Mouse (Mus musculus): Measurements from ENCODE around the gene Mrm3.

The Mrm3 gene

DNA sequence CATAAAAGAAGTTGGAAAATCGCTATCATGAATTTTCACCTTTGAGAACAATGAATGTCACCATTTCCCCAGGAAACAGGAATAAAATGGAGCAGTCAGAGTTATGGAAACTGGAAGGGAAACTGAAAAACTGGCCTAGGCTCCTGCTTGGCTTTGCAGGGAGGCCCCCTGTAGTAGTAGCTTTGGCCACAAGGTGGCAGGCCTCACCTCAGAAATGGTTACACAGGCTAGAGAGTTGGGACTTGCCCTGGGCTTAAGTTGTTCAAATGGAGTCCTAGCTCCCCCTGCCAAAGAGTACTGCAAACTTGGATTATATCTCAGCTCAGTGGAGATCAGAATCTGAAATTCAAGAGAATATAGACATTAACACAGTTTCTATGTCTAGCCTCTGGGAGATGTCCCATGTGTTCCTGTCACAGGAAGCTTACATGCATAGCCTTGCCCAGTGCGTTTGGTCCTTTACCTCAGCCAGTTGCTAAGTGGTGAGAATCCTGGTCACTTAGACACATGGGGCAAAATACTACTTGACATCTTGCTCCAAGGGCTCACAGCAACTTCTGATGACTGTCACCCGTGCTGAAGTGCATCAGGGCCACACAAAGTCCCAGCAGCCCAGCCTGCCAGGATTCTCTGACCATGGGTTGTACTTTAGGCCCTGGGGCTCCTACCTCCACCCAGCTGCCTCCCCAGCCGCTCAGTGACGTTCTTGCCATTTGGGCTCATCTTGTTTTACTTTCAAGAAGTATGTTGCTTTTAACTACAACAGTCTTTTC, 9.8 kb downstream of the Mrm3 start:
- peak; percentile 78 for DNase-seq

DNA sequence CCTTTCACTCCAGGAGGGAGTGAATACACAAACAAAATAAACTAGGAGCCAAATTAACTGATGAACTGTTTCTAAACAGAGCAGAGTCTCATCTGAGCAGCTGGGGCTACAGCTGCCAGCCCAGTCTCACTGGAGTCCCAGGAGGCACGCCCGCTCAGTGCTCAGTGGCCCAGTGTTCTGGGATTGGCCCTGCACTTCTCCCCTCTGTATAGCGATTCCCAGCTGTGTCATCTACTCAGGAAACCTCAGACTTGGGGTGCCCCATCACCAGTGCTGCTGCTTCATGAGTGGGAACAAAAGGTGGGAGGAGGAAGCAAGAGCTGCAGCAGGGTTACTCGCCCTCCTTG, 10.4 kb downstream of the Mrm3 start:
- DNase-seq = no peak

DNA sequence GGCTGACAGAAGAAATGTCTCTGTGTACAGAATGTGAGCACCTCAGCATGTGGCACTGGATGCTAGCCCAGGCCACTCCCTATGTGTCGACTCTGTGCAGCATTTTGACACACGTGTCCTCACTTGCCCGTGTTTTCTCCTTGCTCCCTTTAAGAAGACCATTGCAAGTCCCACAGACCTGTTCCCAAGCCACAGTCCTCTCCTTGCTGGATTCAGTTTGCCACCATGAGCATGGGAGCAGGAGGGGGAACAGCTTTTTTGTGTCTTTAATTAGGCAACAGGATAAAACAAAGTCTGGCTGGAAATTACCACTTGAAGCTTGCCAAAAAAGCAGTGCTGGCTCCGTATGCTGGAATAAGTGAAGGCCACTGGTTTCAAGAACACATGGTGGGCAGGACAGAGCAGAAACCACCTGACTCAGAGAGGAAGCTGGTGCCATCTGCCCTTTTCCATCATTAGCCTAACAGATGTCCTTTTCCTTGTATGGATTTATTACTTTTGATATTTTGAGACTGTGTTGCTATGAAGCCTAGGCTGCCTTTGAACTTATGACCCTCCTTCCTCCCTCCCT, 12.0 kb downstream of the Mrm3 start:
- no peak for DNase-seq

- DNase-seq = no peak
These were observed 12.6 kb downstream of the Mrm3 start for GRCm38 (mm10) chr11:76256129-76256528.

DNA sequence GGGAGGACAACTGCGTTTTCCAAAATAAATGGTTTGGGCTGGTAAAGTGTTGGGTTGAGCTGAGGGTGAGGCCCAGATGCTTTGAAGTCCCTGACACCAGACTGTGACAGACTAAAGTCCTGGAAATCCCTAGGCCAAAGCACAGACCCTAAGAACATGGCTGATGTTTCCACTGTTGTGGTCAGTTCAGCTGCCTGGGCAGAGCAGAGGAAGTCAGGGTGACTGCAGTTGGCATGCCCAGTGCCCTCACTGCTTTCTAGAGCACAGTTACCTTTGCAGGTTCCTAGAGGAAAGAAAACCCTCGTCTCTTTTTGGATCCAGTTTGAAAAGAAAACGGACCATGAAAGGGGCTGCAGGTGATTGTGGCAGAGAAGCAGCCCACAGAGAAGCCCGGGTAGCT, 13.9 kb downstream of the Mrm3 start:
- no peak for DNase-seq

GRCm38 (mm10) chr11:76258511-76258910, 15.0 kb downstream of the Mrm3 start:
- DNase-seq = no peak

DNA sequence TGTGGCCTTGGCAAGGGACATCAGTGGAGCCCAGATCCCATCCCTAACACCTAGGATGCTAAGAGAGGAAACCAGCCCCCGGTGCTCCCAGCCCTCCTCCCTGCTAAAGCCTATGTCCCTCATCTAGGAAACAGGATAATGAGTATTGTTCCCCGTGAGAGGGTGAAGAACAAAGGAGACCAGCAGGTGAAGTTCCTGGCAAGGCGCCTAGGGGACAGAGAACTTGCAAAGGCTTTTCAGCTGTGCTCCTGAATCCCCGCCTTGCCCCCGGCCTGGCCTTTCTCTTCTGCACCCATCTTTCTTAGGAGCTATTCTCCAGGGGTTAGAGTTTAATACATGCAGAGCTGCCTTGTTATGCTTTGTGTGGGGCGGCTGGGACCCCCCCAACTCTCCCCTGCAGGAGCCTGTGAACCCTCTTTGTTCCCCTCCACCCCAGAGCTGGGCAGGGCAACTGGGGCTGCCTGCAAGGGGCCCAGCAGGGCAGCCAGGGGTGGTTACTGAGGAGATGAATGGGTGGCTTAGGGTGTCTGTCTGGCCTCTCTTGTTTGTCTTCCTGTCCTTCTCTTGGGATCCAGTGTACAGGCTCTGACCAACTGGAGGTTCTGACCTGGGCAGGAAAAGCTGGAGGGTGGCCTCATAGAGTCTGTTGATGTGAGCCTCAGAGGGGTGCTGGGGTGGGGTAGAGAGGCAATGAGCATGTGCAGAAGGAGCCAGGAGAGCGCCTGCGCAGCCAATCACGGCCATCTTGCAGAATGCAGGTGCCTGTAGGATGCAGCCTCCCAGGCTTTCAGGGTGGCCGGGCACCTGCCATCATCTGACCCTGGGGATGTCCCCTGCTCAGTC, 16.9 kb downstream of the Mrm3 start:
- no peak for DNase-seq

GRCm38 (mm10) chr11:76261224-76261623, 17.7 kb downstream of the Mrm3 start:
- no peak for DNase-seq

- DNase-seq = no peak
These were observed 19.3 kb downstream of the Mrm3 start for GRCm38 (mm10) chr11:76262611-76263351.

- DNase-seq = no peak
These were observed 24.0 kb downstream of the Mrm3 start for GRCm38 (mm10) chr11:76267550-76267949.

- peak; percentile 40 for DNase-seq
These were observed 24.5 kb downstream of the Mrm3 start for GRCm38 (mm10) chr11:76268001-76268459.

GRCm38 (mm10) chr11:76268521-76269065, 25.1 kb downstream of the Mrm3 start:
- DNase-seq = no peak

GRCm38 (mm10) chr11:76272440-76272839, 28.9 kb downstream of the Mrm3 start:
- no peak for DNase-seq

GRCm38 (mm10) chr11:76278960-76279852, 35.7 kb downstream of the Mrm3 start:
- DNase-seq = no peak

DNA sequence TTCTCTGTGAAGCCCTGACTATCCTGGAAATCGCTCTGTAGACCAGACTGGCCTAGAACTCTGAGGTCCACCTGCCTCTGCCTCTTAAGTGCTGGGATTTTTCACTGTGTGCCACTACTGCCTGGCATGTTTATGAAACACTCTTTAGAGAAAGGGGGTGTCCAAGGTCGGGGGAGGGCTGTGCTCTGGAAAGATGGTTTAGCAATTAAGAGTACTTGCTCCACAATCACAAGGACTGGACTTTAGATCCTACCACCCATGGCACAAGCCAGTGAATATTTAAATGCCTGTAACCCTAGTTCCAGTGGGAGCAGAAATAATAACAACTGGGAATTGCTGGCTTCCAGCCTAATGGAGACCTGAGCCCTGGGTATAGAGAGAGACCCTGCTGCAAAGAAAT, 36.5 kb downstream of the Mrm3 start:
- DNase-seq = no peak

GRCm38 (mm10) chr11:76283841-76284240, 40.3 kb downstream of the Mrm3 start:
- DNase-seq = no peak

DNA sequence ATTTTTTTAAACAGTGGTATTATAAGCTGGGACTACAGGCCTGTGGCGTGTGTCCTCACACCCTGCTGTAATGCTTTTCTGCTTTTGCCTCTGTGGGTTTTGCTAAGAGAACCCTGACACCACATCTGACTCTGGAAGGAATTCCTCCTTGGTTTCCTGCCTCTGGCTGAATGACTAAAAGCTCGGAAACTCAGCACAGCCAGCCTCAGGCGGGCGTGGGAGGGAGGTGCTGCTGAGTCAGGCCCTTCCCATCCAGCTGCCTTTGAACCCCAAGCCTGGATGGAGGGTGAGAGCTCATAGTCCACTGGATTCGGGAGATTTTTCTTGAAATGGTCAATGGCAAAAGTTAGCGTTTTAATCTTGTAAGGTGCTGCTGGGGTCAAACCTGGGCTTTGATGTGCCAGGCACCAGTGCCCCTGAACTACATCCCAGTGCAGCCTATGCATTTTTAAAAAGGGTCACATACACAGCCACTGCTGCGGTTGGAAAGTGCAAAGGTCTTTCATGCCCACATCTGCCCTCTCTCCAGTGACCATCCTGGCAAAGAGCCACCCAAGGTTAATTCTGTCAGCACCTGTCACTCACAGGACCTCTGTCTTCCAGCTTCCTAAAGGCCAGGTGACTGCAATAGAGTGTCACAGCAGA, 42.0 kb downstream of the Mrm3 start:
- DNase-seq = peak; percentile 51

- DNase-seq = no peak
These were observed 43.1 kb downstream of the Mrm3 start for GRCm38 (mm10) chr11:76286534-76287126.

- DNase-seq = no peak
These were observed 43.8 kb downstream of the Mrm3 start for GRCm38 (mm10) chr11:76287301-76287700.

- DNase-seq = peak; percentile 51
These were observed 45.1 kb downstream of the Mrm3 start for GRCm38 (mm10) chr11:76288645-76289044.

- peak; percentile 19 for DNase-seq
These were observed 46.9 kb downstream of the Mrm3 start for GRCm38 (mm10) chr11:76290367-76290766.
